Mouse (Mus musculus) olfactory bulb, adult 2 months (tissue): Measurements from ENCODE around the gene Plk2.

Experiments
- CTCF ChIP-seq: fragments of 200-500 bp; IDR thresholded peaks from 2 replicates; pipeline ENCODE4 v1.5.1; 2012; ENCODE audit warnings: low read depth, mild to moderate bottlenecking, low read length, moderate library complexity; ENCODE audit not compliant: insufficient read depth
- POLR2A ChIP-seq: fragments of 200-500 bp; IDR thresholded peaks from 2 replicates; pipeline ENCODE4 v1.6.1; 2012; ENCODE audit warnings: mild to moderate bottlenecking, low read depth, low read length, moderate library complexity; ENCODE audit not compliant: insufficient read depth

DNA sequence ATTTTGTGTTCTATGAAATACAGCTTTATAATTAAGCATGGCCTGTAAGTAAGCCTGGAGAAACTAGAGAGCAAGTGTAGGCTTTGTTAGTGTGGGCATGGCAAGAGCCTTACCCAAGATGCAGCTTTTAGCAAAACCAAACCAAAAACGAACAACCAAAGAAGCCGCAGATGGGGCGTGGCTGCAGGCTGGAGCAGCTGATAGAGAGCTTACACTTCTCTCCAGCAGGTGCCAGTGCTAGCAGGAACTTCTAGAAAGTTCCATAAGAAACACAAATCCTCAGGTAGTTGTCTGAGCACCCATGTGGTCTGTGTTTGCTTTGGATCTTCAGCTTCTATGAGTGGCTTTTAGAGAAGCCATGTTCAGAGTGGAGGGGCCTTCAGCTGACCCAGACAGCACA lies 28.4 kb upstream of the Plk2 start:
- no peak for TF ChIP-seq CTCF
- no peak for TF ChIP-seq POLR2A
